13 mouse cellular contexts compared by ENCODE assay signal in genomic region chr14:7954071-7954471, GRCm38 (mm10). TPM values are rescaled to one million over a fixed set of nuclear protein-coding genes. Genes with fewer than 3 reads are reported as not detected.
A peak's percentile ranks its signal among the peaks of the same experiment; 100 is the strongest.
DNase-seq lines count a peak whose midpoint lies in the region; ATAC-seq and TF ChIP-seq lines count a peak whose summit lies in the region.
"Had no signal": no experiment of that assay in that cellular context is flagged by ENCODE, and none has a peak within 500 bp of the region (broad histone marks: within the 10 kb centered on the region; RNA-seq: fewer than 3 reads in every experiment).

No protein-coding gene starts in this region.

- no peak for TF ChIP-seq CTCF in forebrain, postnatal 0 days (IDR thresholded peaks at IDR 0.05; ENCODE audit: low read depth)

- H3K9ac ChIP-seq in forebrain, embryonic 12.5 days = no peak overlapping the region
- no peak overlapping the region for H3K9ac ChIP-seq in forebrain, postnatal 0 days
- peak overlapping the region; percentile 34; the same call in 1 of the 2 replicates for H3K9ac ChIP-seq in intestine, embryonic 16.5 days (ENCODE audit: low read depth, low read length)
- H3K9ac ChIP-seq in midbrain, embryonic 14.5 days (replicated peaks; ENCODE audit: low read length) = no peak overlapping the region
- H3K9ac ChIP-seq: midbrain, embryonic 12.5 days had no signal

- ATAC-seq in forebrain, embryonic 12.5 days (ENCODE audit: low FRiP score) = no peak
- ATAC-seq in forebrain, postnatal 0 days = no peak
- ATAC-seq in intestine, embryonic 16.5 days = peak; percentile 85
- ATAC-seq in inflammation-experienced regulatory T-cells, adult 6 months = no peak
- ATAC-seq in midbrain, embryonic 14.5 days (ENCODE audit: low FRiP score, low TSS enrichment) = no peak

- 0 out of 2 replicates have a peak overlapping the region, but pooled peaks have one; percentile 5 for H3K27ac ChIP-seq in forebrain, embryonic 12.5 days
- H3K27ac ChIP-seq in forebrain, postnatal 0 days (ENCODE audit: low read depth, low read length) = no peak overlapping the region
- H3K27ac ChIP-seq in intestine, embryonic 16.5 days (ENCODE audit: low read length) = peak overlapping the region; percentile 77
- no peak overlapping the region for H3K27ac ChIP-seq in midbrain, embryonic 14.5 days (replicated peaks; ENCODE audit: low read depth, low read length)
- H3K27ac ChIP-seq: midbrain, embryonic 12.5 days had no signal

- no peaks in the 10 kb centered on the region for H3K9me3 ChIP-seq in forebrain, embryonic 12.5 days
- no peaks in the 10 kb centered on the region for H3K9me3 ChIP-seq in forebrain, postnatal 0 days (ENCODE audit: low read length)
- H3K9me3 ChIP-seq in intestine, embryonic 16.5 days (ENCODE audit: control insufficient read depth, low read length) = no peaks in the 10 kb centered on the region
- H3K9me3 ChIP-seq in midbrain, embryonic 14.5 days (ENCODE audit: control insufficient read depth, low read length) = no peaks in the 10 kb centered on the region
- H3K9me3 ChIP-seq: midbrain, embryonic 12.5 days had no signal

- no peak for DNase-seq in forebrain, postnatal 0 days
- DNase-seq in urinary bladder, postnatal 14 days (ENCODE audit: low spot score) = peak; percentile 69
- no peak for DNase-seq in urinary bladder, postnatal 4 days (ENCODE audit: low spot score in 2 of 2)
- no peak for DNase-seq in retina, embryonic 14.5 days (ENCODE audit: low spot score)
- no peak for DNase-seq in midbrain, embryonic 14.5 days

- WGBS in forebrain, embryonic 12.5 days = 41% methylated on average over 6 of the region's 6 CpGs
- WGBS in forebrain, postnatal 0 days = 31% methylated on average over 6 of the region's 6 CpGs
- WGBS in intestine, embryonic 16.5 days = 29% methylated on average over 6 of the region's 6 CpGs
- 38% methylated on average over 6 of the region's 6 CpGs for WGBS in midbrain, embryonic 14.5 days

- H3K4me2 ChIP-seq in forebrain, embryonic 12.5 days = no peak overlapping the region
- no peak overlapping the region for H3K4me2 ChIP-seq in forebrain, postnatal 0 days (ENCODE audit: low read depth)
- no peak overlapping the region for H3K4me2 ChIP-seq in intestine, embryonic 16.5 days (ENCODE audit: low read depth, low read length)
- no peak overlapping the region for H3K4me2 ChIP-seq in midbrain, embryonic 14.5 days (ENCODE audit: low read length)
- H3K4me2 ChIP-seq: midbrain, embryonic 12.5 days had no signal

- peaks cover 14% of the 10 kb centered on the region for H3K4me1 ChIP-seq in forebrain, embryonic 12.5 days
- no peaks in the 10 kb centered on the region; the same call in 1 of the 2 replicates for H3K4me1 ChIP-seq in forebrain, postnatal 0 days (ENCODE audit: insufficient read depth)
- H3K4me1 ChIP-seq in intestine, embryonic 16.5 days (ENCODE audit: control insufficient read depth, insufficient read depth, low read length) = peaks cover 18% of the 10 kb centered on the region
- H3K4me1 ChIP-seq in midbrain, embryonic 14.5 days (ENCODE audit: control insufficient read depth, insufficient read depth, low read length) = 0 out of 2 replicates have a peak, but pooled peaks cover 6% of the 10 kb centered on the region

- peaks cover 27% of the 10 kb centered on the region for H3K36me3 ChIP-seq in forebrain, embryonic 12.5 days (replicated peaks)
- H3K36me3 ChIP-seq in forebrain, postnatal 0 days (ENCODE audit: insufficient read depth) = peaks cover 24% of the 10 kb centered on the region
- H3K36me3 ChIP-seq in intestine, embryonic 16.5 days (ENCODE audit: control insufficient read depth, insufficient read depth, low read length) = peaks cover 2% of the 10 kb centered on the region; the same call in 1 of the 2 replicates
- H3K36me3 ChIP-seq in midbrain, embryonic 14.5 days (ENCODE audit: control insufficient read depth, insufficient read depth, low read length) = peaks cover 22% of the 10 kb centered on the region

- no peaks in the 10 kb centered on the region for H3K27me3 ChIP-seq in forebrain, embryonic 12.5 days
- no peaks in the 10 kb centered on the region for H3K27me3 ChIP-seq in forebrain, postnatal 0 days (ENCODE audit: insufficient read depth, low read length)
- no peaks in the 10 kb centered on the region for H3K27me3 ChIP-seq in intestine, embryonic 16.5 days (replicated peaks; ENCODE audit: control insufficient read depth, insufficient read depth, low read length)
- no peaks in the 10 kb centered on the region for H3K27me3 ChIP-seq in midbrain, embryonic 14.5 days (ENCODE audit: control insufficient read depth, insufficient read depth, low read length)
- H3K27me3 ChIP-seq: midbrain, embryonic 12.5 days had no signal

- H3K4me3 ChIP-seq in forebrain, embryonic 12.5 days (replicated peaks) = no peak overlapping the region
- H3K4me3 ChIP-seq in forebrain, postnatal 0 days (ENCODE audit: low read depth, low read length) = no peak overlapping the region
- no peak overlapping the region for H3K4me3 ChIP-seq in intestine, embryonic 16.5 days (ENCODE audit: low read length)
- no peak overlapping the region for H3K4me3 ChIP-seq in midbrain, embryonic 14.5 days (replicated peaks; ENCODE audit: low read depth, low read length)
- H3K4me3 ChIP-seq: midbrain, embryonic 12.5 days had no signal

RNA-seq across cellular contexts. Expression of gene Gm45521, which starts 3.0 kb away (rescaled TPM):
- 0.42 TPM in 1 of 2 replicates, not detected in the other for polyA plus RNA-seq in forebrain, embryonic 12.5 days (2016; fragmentation: Nextera tagmentation; extraction: Ambion mirVana)
- 0.31 TPM in 1 of 2 replicates, not detected in the other for total RNA-seq in forebrain, postnatal 0 days (2014; rRNA removed)
- polyA plus RNA-seq in forebrain, postnatal 0 days (2015; fragmentation: Nextera tagmentation; extraction: Ambion mirVana) = not detected in 2 replicates
- not detected in 2 replicates for polyA plus RNA-seq in intestine, embryonic 16.5 days (2015; fragmentation: Nextera tagmentation; extraction: Ambion mirVana)
- not detected for polyA plus RNA-seq in inflammation-experienced regulatory T-cells, adult 6 months (2017; shearing (Covaris generic))
- not detected in 2 replicates for polyA plus RNA-seq in midbrain, embryonic 14.5 days (2014; fragmentation: Nextera tagmentation; extraction: Ambion mirVana)
- total RNA-seq: adrenal gland, adult 18-20 months; common myeloid progenitor, adult 5-6 weeks; left cerebral cortex, adult 18-20 months had no signal
- polyA plus RNA-seq: gonadal fat pad, adult 2 months; midbrain, embryonic 12.5 days had no signal

RNA-seq across cellular contexts. Expression of gene Dnase1l3, which starts 40.3 kb away (rescaled TPM):
- polyA plus RNA-seq in forebrain, embryonic 12.5 days (2016; fragmentation: Nextera tagmentation; extraction: Ambion mirVana) = not detected in 2 replicates
- total RNA-seq in forebrain, postnatal 0 days (2014; rRNA removed) = not detected in 2 replicates
- 0.05 and 0.10 TPM in 2 replicates for polyA plus RNA-seq in forebrain, postnatal 0 days (2015; fragmentation: Nextera tagmentation; extraction: Ambion mirVana)
- polyA plus RNA-seq in intestine, embryonic 16.5 days (2015; fragmentation: Nextera tagmentation; extraction: Ambion mirVana) = 1.7 and 1.9 TPM in 2 replicates
- 10 to 100 TPM in 1 of 3 experiments, 1 to 10 TPM in 2; 3.2 to 23.9 (median 7.7) TPM for polyA plus RNA-seq in inflammation-experienced regulatory T-cells, adult 6 months (2017; shearing (Covaris generic))
- 0.09 TPM in 1 of 2 replicates, not detected in the other for polyA plus RNA-seq in midbrain, embryonic 14.5 days (2014; fragmentation: Nextera tagmentation; extraction: Ambion mirVana)
- total RNA-seq: common myeloid progenitor, adult 5-6 weeks; left cerebral cortex, adult 18-20 months had no signal

RNA-seq across cellular contexts. Expression of gene Abhd6, which starts 48.6 kb away (rescaled TPM):
- 18.8 and 21.4 TPM in 2 replicates for polyA plus RNA-seq in forebrain, embryonic 12.5 days (2016; fragmentation: Nextera tagmentation; extraction: Ambion mirVana)
- total RNA-seq in forebrain, postnatal 0 days (2014; rRNA removed) = 8.0 and 11.2 TPM in 2 replicates
- polyA plus RNA-seq in forebrain, postnatal 0 days (2015; fragmentation: Nextera tagmentation; extraction: Ambion mirVana) = 28.5 and 36.2 TPM in 2 replicates
- 12.5 and 14.1 TPM in 2 replicates for polyA plus RNA-seq in intestine, embryonic 16.5 days (2015; fragmentation: Nextera tagmentation; extraction: Ambion mirVana)
- 10 to 100 TPM; 22.1 to 32.7 (median 24.1) TPM for polyA plus RNA-seq in inflammation-experienced regulatory T-cells, adult 6 months (2017; shearing (Covaris generic))
- 31.0 and 31.6 TPM in 2 replicates for polyA plus RNA-seq in midbrain, embryonic 14.5 days (2014; fragmentation: Nextera tagmentation; extraction: Ambion mirVana)

Comparison
In these comparisons a context has a peak if more than half of its experiments do, and no peak if none do; other contexts are left out.
1. H3K27ac ChIP-seq: peak in forebrain, embryonic 12.5 days (single experiment) and intestine, embryonic 16.5 days (single experiment); none in forebrain, postnatal 0 days (single experiment) and midbrain, embryonic 14.5 days (single experiment).